Mouse (Mus musculus) embryonic stem cell, embryonic (primary cell): Measurements from ENCODE around the gene Mpc2.

Experiments
- CTCF ChIA-PET, 4 experiments: fragments of 300-600 bp in 2 of 4; fragments of 350-600 bp in 2 of 4; sonication (Branson Sonifier 250); formaldehyde crosslinking; loops; one replicate each; lab custom pipeline; 2022; ENCODE audit warnings: inconsistent platforms in 2 of 4; lab: Charles Lee
- POLR2A ChIA-PET, 4 experiments: fragments of 300-600 bp in 2 of 4; fragments of 350-600 bp in 2 of 4; sonication (Branson Sonifier 250); formaldehyde crosslinking; loops; one replicate each; lab custom pipeline; 2022; ENCODE audit warnings: antibody characterized with exemption in 4 of 4, inconsistent platforms in 1 of 4; lab: Charles Lee

Mpc2 gene

DNA sequence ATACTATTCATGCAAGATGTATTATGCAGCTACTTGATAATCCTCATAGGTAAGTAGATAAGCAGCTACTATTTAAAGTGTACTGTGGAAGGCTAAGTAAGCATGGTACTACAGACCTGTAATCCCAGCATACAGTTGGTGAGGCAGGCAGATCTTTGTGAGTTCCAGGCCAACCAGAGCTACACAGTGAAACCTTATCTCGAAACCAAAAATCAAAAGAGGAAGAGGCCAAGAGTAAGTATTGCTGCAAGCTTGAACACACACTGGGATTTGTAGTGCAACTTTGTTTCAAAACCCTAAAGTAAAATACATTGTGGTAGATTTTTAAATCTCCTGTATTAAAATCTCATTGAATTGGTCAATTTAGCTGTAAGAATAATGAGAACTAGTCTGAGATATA is 11.1 kb downstream of the Mpc2 start:
- ChIA-PET CTCF (interaction anchor here in 1 of 4 experiments (1.1 kb wide), 1 partner anchor 11 kb away, joined by 3 read pairs; the partner anchor contains the start of genes Dcaf6 and Mpc2), POLR2A (interaction anchor here in 3 of 4 experiments (0.5 to 4.1 kb wide), 3 partner anchors 11 to 31 kb away, joined by 3 to 30 read pairs (median 28); partner anchors contain the start of genes Dcaf6 (in 2 of the 3) and Mpc2 (in 2 of the 3))

DNA sequence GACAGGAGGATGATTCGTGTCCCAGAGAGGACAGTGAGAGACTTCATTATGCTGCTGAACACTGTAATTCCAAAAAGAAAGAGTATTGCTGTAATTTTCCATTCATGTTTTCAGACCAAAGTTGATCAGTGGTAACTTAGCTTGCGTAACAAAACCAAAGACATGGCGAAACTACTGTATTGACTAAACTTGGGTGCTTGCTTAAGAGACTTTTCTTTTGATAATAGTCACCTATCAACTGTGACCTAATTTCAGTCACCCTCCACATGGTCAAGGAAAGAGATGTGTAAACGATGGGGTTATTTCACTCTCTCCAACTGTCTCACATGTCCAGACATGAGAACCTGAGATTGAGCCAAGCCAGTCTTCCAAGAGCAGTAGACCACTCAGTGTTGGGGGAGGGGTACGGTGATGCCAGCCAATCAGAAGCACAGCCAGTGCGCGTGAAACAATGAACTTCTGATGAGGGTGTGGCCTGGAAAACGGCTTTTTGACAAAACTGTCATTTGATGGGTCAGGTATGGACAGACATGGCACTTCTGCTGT is 24.3 kb downstream of the Mpc2 start, which contains the start of gene Adcy10:
Gene Adcy10 (plus strand): TSS at position 496 of the 546 bp plus-strand sequence.
- ChIA-PET CTCF (no interaction called here), POLR2A (interaction anchor here in 2 of 4 experiments (0.8 to 1.6 kb wide), 2 partner anchors 24 kb away, joined by 3 to 4 read pairs; partner anchors contain the start of genes Dcaf6 (in 2 of the 2) and Mpc2 (in 2 of the 2))

DNA sequence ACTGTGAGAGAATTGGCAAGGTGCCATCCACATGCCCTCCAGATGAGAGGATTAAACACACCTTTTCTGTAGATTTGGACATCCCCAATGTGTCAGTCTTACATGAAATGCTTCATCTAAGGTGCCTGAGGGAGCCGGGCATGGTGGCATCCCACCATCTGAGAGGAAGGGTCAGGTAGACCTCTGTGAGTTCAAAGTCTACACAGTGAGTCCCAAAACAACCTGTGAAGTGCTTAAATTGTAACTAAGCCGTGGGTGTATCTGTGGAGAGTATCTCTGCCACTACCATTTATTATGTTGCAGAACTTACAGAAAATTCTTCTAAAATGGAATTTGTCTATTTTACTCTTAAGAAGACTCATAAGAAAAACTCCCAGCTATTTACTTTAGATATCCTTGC is 25.7 kb downstream of the Mpc2 start:
- CTCF ChIA-PET, result no interaction called here
- POLR2A ChIA-PET, result interaction anchor here in 1 of 4 experiments (1.6 kb wide), 1 partner anchor 26 kb away, joined by 4 read pairs; the partner anchor contains the start of genes Dcaf6 and Mpc2

DNA sequence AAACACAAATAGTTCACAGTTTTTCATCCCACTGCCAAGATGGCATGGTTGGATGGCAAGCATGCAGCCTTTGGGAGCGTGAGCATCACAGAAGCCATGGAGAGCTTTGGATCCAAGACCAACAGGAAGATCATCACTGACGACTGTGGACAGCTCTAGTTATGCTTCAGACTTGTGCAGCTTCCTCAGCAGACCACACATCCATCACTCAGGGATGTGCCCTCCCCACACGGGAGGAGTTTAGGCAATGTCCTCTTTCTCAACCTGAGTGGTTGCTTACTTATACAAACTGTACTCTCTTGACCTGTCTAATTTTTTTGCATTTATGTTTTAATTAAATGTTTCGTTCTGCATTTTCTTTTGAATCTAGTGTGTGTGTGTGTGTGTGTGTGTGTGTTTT is 28.8 kb downstream of the Mpc2 start:
- POLR2A ChIA-PET, result interaction anchor here in 1 of 4 experiments (1.3 kb wide), 1 partner anchor 28 kb away, joined by 3 read pairs; no protein-coding TSS in a partner anchor
- CTCF ChIA-PET, result interaction anchor here in 1 of 4 experiments (0.7 kb wide), 1 partner anchor 12 kb away, joined by 3 read pairs; no protein-coding TSS in a partner anchor

- POLR2A ChIA-PET, result no interaction called here
- CTCF ChIA-PET, result no interaction called here
These were observed 38.4 kb downstream of the Mpc2 start for GRCm38 (mm10) chr1:165498856-165499255.

- ChIA-PET CTCF (interaction anchor here in 3 of 4 experiments (0.6 to 1.0 kb wide), 3 partner anchors 10 to 372 kb away, joined by 3 to 6 read pairs (median 3); no protein-coding TSS in a partner anchor), POLR2A (interaction anchor here in 2 of 4 experiments (0.7 to 1.4 kb wide), 2 partner anchors 11 to 55 kb away, joined by 4 read pairs; no protein-coding TSS in a partner anchor)
These were observed 43.0 kb downstream of the Mpc2 start for GRCm38 (mm10) chr1:165503307-165504024.

GRCm38 (mm10) chr1:165506303-165506702 is 45.9 kb downstream of the Mpc2 start:
- ChIA-PET CTCF (no interaction called here), POLR2A (no interaction called here)

DNA sequence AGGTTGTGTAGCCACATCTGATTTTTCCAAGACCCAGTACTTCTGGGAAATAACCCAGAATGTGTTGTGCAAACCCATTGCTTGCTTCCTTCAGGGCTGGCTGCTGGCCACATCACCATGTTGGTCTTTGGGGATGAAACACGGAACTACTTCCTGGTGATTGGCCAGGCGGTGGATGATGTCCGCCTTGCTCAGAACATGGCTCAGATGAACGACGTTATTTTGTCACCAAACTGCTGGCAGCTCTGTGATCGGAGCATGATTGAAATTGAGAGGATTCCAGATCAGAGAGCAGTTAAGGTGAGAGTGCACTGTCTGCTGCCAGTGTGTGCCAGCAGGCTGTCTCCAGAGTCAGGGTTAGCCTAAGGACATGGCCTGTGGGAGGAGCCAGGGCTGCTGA is 49.7 kb downstream of the Mpc2 start:
- ChIA-PET POLR2A (no interaction called here), CTCF (interaction anchor here in 2 of 4 experiments (0.5 to 0.6 kb wide), 2 partner anchors 9 to 227 kb away, joined by 3 read pairs; no protein-coding TSS in a partner anchor)

DNA sequence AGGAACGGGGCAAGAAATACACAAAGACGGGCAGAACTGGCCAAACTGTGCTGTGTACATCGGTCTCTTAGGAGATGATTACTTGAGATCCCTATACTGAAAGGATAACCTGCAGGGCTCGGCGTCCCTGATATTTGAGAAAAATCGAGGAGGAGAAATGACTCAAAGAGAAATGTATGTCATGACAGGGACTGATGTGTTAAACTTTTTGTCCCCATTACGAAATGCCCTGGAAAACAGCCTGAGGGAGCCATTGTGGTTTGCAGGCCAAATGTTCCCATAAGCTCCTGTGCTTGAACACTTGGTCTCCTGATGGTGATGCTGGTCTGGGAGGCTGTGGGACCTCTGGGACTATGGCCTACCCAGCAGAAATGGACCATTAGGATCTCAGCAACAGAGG is 60.3 kb downstream of the Mpc2 start:
- ChIA-PET POLR2A (interaction anchor here in 2 of 4 experiments (0.6 to 1.0 kb wide), 3 partner anchors 42 to 60 kb away, joined by 3 to 4 read pairs (median 3); partner anchors contain the start of genes Dcaf6 (in 1 of the 2) and Mpc2 (in 1 of the 2)), CTCF (no interaction called here)
